Mouse (Mus musculus) brain, embryonic 18.5 days (tissue): Measurements from ENCODE around the gene Duoxa2.
"Not testable (repeated sequence)": the region's sequence is repeated elsewhere in the genome, so short reads cannot be mapped to it uniquely, and the experiment has no call there.

Experiments
- DNase-seq: peaks from one replicate; pipeline ENCODE4 v3.0.0-alpha.2; 2012; ENCODE audit warnings: low read depth, low spot score

Gene Duoxa2

DNA sequence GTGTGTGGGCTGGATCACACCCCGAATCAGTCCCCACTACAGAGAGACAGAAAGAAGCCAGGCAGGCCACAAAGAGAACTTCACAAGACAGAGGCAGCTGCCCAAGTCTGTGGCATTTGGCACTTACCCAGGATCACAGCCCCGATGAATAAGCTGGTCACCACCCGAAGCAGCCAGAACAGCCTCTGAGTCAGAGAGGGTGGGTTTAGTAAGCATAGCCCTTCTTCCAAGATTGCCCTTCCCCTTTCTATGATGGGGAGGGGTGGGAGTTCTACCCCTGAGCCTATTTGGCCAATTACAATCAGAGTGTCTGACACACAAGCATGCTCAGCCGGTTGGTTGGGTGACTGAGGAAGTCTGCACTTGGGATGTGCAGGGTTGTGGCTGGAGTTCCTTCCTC is 7.5 kb downstream of the Duoxa2 start:
- DNase-seq: no peak

- no peak for DNase-seq
These were observed 10.9 kb downstream of the Duoxa2 start for GRCm38 (mm10) chr2:122309647-122310046.

- no peak for DNase-seq
These were observed 12.9 kb downstream of the Duoxa2 start for GRCm38 (mm10) chr2:122311561-122311960.

DNA sequence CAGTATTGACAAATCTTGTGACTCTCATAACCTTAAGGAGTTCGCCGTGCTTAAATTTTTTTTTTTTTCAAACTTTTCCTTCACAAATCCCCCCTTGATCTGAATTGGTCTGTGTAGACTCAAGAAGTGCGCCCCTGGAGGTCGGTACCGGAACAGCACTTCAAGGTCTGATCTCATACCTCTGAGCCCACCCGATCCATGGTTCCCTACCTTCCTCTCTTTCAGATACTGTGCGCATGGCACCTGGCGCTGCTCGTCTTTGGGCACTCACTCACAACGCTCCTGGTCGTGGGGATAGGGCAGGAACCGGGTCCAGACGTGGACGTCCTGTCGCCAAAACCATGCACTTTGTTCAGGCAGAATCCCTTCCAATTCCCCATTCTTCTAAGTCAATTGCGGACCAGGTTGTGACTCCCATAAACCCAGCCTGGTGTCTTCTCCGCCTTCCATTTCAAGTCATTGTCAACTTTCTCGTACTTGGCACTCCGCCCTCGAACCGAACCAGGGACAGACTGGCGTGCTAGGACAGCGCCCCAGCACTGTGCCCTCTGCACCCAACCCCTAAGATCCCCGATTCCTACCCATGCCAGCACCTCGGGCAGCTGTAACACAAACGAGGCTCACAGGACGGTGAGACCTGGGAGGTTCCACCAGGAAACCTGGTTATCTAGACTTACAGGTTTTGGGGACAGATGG is 14.2 kb downstream of the Duoxa2 start:
- DNase-seq: no peak

DNA sequence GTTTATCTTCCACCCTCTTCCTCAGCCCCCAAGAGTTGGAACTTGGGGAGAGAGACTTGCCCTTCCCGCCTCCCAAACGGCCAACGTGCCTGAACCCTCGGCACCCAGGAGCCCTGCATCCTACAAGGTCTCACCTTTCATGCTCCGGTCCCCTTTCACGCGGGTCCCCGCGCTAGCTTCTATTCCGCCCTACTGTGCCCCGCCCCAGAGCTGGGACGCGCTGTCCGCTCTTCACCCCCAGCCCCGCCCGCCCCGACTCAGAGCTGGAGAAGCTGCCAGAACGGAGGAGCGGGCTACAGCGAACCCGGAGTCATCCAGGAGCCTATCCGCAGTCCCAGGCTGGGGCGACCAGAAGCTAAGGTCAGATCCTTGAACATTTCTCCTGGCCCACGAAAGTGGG is 14.8 kb downstream of the Duoxa2 start, which contains the start of gene Duoxa1:
Gene Duoxa1, minus strand, starts transcription at position 195 of the 400 bp plus-strand sequence.
- DNase-seq: no peak

- DNase-seq: no peak
These were observed 16.7 kb downstream of the Duoxa2 start, which contains the start of gene Duox1 for GRCm38 (mm10) chr2:122315372-122315771. Gene Duox1 (plus strand): TSS chr2:122315672.

GRCm38 (mm10) chr2:122317384-122317783 is 18.7 kb downstream of the Duoxa2 start:
- no peak for DNase-seq

DNA sequence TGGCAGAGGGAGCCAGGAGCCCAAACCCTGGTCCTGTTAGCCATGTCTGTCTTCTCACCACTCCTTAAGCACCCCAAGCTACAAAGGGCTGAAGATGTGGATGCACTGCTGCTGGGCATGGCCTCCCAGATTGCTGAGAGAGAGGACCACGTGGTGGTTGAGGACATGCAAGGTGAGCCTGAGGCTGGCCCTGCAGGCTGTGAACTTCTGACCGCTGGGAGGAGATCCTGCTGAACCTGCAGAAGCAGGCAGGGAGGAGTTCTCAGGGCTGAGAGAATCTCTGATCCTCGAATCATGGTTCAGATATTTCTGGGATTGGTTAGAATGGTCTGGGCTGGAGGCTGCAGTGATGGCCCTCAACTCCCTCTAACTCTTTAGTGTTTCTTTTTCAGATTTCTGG is 25.3 kb downstream of the Duoxa2 start:
- no peak for DNase-seq

DNA sequence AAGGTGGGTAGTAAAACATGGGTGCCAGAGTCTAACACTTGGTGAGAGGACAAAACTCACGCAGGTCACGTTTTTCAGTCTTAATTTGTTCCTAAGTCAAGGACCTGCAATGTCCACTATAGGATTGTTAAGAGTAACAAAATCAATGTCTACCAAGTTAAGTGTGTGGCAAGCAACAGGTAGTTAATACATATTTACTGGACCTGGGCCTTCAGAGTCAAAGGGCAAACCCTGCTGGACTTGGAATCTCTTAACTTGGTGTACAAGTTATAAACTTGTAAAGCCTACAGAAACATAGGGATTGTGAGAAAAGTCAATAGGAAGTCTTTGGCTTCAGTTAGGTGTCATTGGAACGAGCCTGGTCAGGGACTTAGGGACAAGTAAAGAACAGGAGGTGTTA is 25.9 kb downstream of the Duoxa2 start:
- no peak for DNase-seq

- no peak for DNase-seq
These were observed 26.7 kb downstream of the Duoxa2 start for GRCm38 (mm10) chr2:122325361-122325760.

GRCm38 (mm10) chr2:122327986-122328385 is 29.3 kb downstream of the Duoxa2 start:
- no peak for DNase-seq

DNA sequence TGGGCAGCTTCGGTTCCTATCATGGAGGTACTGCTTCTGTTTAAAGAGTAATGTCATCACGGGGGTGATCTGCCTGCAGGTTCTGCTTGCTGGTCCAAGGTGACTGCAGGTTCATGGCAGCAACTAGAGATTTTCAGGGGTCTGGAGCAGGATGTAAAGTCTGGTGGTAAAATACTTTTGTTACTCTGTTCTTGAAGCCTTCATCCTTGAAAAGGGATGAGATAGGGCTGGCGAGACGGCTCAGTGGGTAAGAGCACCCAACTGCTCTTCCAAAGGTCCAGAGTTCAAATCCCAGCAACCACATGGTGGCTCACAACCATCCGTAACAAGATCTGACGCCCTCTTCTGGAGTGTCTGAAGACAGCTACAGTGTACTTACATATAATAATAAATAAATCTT is 31.6 kb downstream of the Duoxa2 start:
- DNase-seq: not testable (repeated sequence)

GRCm38 (mm10) chr2:122332222-122332621 is 33.5 kb downstream of the Duoxa2 start:
- no peak for DNase-seq

DNA sequence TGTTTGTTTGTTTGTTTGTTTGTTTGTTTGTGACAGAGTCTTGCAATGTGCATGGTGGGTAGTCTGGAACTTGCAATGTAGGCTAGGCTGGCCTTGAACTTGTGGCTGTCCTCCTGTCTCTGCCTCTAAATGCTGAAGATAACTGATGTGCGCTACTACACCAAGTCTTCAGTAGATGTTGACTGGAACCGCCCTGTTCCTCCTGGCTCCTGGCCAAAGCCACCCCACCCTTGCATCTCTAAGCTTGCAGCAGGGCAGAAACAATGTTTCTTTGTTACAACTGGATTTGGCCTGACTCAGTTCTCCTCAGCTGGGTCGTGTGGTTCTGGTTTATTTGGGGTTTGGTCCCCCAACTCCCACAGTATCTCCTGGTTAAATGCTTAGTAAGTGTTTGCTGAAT is 35.5 kb downstream of the Duoxa2 start:
- DNase-seq: no peak

DNA sequence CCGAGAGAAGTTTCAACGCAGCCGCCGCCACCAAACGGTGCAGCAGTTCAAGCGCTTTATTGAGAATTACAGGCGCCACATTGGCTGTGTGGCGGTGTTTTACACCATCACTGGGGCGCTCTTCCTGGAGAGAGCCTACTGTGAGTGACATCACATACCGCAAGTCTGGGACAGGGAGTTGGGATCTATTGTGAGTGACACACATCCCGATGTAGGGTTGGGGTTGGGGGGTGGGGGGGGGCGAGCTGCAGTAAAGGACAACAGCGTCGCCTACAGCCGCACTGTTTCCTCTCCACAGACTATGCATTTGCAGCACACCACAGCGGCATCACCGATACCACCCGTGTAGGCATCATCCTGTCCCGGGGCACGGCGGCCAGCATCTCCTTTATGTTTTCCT is 38.6 kb downstream of the Duoxa2 start:
- no peak for DNase-seq

DNA sequence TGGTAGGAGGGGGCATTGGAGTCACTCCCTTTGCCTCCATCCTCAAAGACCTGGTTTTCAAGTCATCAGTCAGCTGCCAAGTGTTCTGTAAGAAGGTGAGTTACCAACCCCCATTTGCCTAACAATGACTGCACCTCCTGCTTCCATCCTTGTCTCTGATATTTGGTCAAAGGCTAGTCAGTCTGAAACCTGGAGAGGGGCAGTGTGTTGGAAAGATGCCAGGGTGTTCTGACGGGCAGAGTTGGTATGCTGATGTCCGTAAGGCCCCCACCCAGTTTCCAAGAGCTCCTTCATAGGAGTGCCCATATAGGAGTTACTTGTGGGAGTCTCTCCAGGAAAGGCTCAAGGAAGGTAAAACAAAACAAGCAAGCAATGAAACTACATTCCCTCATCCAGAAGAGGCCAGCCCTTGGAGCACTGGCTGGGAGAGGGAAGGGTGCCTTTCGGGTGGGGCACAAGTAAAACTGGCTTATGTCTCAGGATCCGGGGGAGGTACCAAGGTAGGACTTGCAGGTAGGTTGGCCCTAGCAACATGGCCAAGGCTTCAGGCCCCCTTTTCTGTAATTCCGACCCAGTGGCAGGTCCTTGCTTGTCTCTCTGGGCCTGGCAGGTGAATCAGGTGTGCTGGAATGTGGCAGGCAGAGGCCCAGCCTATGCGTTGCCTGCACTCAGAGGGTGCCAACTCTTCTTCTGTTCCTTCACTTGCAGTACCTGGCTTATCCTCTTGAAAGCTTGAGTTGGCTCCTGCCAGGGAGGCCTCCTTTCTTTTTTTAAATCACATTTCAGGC is 46.6 kb downstream of the Duoxa2 start:
- DNase-seq: no peak

DNA sequence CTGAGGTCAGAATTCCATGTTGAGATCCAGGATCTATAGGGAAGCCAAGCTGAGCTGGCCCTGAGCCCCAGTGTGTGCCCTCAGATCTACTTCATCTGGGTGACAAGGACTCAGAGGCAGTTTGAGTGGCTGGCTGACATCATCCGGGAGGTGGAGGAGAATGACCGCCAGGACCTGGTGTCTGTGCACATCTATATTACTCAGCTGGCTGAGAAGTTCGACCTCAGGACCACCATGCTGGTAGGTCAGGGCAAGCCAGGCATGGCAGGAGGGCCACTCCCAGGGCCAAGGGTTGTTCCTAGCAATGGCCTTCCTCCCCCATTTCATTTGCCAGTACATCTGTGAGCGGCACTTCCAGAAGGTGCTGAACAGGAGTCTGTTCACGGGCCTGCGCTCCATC is 47.5 kb downstream of the Duoxa2 start:
- not testable (repeated sequence) for DNase-seq

GRCm38 (mm10) chr2:122347257-122347656 is 48.6 kb downstream of the Duoxa2 start:
- DNase-seq: no peak

DNA sequence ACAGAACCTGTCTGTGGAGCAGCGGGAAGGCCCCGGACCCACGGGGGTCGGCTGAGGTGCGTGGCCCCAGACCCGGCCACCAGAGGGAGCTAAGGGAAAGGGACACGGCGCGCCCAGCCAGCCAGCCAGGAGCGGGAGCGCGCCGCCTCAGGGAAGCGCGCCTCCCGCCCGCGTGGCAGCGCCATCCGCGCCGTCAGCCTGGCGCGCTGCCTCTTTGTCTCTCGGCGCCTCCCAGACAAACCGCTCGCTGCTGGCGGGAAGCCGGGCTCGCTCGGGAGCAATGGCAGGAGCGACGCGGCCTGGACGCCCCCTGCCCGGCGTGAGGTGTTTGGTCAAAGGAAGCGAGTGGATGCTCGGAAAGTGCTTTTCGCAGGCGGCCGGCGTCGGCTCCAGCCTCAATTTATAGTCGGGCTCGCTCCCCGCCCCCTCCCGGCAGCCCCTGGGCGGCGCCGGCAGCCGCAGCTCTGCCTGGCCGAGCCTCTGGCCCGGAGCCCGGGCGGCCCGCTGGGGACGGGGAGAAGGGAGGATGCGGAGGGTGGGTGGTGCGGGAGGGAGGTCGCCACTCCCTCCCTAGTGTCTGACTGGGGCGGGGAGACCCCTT is 49.9 kb downstream of the Duoxa2 start:
- DNase-seq: peak; percentile 75

GRCm38 (mm10) chr2:122349136-122349785 is 50.6 kb downstream of the Duoxa2 start:
- no peak for DNase-seq

- DNase-seq: no peak
These were observed 52.6 kb downstream of the Duoxa2 start for GRCm38 (mm10) chr2:122351156-122351930.
